Mouse (Mus musculus) gastrocnemius, postnatal 36 days (tissue): ENCODE data around the gene Colgalt2. TPM values are rescaled to one million over a fixed set of nuclear protein-coding genes. Genes with fewer than 3 reads are reported as not detected.
"Not testable (repeated sequence)": the region's sequence is repeated elsewhere in the genome, so short reads cannot be mapped to it uniquely, and the experiment has no call there.

Source experiments
- DNase-seq, 2 experiments: peaks; one replicate each; pipeline ENCODE4 v3.0.0; 2022
- intact Hi-C: fragments of 180-260 bp; cut with DNase I; formaldehyde crosslinking; loops from one replicate; pipeline ENCODE4 v1.15.1; 2025
- total RNA-seq, 2 experiments: library from RNA; stranded (reverse); gene quantifications; 2 replicates each; pipeline ENCODE4 v1.2.3; 2021

The Colgalt2 gene
- total RNA-seq, 2 experiments from 2014 or later, result 2.0 to 2.2 TPM

DNA sequence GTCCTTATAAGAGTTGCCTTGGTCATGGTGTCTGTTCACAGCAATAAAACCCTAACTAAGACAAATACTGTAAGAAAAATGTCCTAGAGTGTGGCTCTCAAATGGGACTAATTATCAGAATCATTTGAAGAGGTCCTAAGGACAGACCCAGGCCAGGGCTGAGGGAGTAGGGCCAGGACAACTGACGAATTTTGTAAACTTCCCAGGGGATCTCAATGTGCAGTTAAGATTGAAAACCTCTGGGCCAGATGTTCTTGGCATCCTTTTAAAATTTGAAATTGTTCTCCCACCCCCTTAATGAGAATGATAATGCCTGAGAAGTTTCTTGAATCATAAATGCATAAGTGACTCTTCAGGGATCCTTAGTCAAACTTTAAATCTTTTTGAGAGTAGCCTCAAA is 14.3 kb downstream of the Colgalt2 start:
- intact Hi-C loops, result no loop called here
- no peak for DNase-seq

DNA sequence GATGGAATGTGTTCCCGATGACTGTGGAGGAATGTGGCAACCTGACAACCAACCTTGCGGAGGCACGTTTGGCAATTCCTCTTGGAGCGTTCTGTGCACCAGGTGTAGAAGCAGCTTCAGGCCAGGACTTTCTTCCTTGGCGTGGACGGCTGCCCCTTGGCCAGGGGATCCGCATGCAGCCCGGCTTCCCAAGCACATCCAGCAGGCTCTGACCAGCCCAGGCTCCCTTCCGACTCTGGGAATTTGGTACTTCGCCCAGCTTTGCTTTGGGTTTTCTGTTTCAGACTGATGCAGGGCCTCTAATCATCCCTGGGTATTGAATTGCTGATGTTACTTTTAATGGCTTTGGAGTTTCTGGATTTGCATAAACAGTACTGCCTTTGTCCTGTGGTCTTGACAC is 14.8 kb downstream of the Colgalt2 start:
- intact Hi-C loops, result no loop called here
- peak; percentile 48 to 61 for DNase-seq

DNA sequence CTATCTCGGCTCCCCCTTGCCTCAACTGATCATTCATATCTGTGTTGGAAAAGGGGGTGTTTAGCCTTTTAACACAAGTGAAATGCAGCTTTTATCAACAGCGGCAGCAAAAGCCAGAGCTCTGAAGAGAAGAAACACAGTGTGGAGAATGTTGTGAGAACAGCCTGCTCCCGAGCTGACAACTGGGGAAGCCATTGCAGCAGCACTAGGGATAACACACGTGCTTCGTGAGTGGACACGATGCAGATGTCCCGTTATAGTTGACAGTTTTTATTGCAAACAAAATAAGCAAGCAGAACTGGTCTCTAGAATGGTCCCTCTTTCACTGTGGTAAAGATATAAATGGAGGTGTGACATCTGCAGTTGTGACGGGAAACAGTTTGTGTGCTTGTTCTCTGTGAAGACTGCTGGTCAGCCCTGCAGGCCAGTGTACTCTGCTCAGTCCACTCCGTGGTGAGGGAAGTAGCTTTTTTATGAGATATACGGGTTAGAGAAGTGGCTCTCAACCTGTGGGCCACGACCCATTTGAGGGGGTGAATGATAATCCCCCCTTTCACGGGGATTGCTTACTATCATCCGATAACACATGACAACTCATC is 16.8 kb downstream of the Colgalt2 start:
- intact Hi-C loops, result no loop called here
- no peak for DNase-seq

DNA sequence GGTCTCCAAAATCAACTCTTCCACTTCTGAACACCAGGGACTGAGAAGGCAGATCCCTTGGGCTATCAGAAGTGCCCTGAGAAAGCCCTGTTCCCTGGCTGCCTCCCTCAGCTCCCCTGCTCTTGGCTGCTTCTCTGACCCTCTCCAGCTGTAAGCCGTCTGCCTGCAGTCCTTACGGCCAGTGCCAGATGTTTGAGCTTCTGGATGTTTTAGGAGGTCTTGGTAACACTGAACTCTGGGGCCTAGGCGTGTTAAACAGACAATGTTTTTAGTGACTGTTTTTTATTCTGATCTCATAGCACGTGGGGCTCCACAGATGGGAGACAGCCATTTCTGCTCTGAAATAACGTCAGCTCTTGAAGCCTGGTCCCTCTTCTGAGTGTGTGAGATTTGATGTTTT is 18.0 kb downstream of the Colgalt2 start:
- DNase-seq, result no peak
- intact Hi-C loops, result no loop called here

DNA sequence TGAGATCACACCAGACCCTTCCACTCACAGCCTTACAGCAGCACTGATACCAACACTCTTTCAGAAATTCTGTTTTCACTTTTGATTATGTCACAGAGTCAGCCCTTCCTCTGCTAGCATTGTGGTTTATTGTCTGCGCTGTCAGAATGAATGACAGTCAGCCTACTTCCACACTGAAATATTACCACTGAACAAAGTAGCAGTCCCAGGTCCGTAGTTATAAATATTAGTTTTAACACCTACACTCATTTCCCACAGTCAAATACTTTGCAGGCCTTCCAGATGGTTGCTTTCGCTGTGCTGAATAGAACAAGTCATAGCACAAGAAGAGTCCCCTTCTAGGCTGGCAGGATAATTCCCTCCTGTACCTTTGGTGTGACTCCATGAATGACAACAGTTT is 22.7 kb downstream of the Colgalt2 start:
- intact Hi-C loops, result no loop called here
- no peak for DNase-seq

DNA sequence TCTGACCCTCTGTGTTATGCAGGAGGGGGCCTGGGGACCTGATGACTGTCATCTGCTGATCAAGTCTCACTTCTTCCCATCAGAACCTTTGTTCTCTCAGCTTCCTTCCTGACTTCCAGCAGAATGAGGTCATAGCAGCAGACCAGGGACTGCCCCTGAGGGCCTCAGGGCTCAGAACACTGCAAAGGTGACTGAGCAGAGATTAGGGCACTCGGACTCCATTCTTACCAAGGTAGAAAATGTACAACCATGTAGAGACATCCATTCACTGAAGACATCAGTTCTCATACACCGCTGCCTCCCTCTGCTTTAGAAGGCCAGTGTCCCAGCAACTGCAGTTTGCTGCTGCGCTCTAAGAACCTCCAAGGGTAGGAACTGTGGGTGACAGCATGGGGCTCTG is 23.4 kb downstream of the Colgalt2 start:
- DNase-seq, result no peak
- intact Hi-C loops, result no loop called here

DNA sequence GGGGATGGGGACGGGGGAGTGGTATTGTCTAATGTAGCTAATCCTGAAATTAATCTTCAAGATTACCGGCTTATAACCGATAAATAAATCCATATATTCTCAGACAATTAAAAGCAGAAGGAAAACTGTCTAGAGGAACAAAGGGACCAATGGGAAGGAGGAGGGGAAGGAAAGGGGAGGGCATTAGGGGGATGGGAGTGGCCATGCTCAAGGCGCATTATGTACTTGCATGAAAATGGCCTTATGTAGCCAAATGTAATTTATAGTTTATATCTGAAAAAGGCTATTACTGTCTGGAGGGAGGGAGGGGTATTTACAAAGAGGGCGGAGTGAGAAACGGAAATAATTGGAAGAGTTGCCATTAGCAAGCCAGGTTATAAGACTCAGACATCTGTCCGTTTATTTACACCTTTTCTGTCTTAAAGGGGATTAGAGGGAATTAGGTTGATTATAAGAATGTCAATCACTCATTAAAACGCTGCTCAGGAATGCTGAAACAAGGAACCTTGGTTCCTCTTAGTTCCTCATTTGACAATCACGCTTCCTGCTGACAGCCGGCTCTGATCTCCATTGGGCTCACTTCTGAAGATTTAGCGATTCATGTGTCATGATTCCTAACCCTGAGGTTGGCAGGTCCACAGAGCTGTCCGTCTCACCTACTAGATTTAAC is 28.4 kb downstream of the Colgalt2 start:
- intact Hi-C loops, result no loop called here
- no peak for DNase-seq

DNA sequence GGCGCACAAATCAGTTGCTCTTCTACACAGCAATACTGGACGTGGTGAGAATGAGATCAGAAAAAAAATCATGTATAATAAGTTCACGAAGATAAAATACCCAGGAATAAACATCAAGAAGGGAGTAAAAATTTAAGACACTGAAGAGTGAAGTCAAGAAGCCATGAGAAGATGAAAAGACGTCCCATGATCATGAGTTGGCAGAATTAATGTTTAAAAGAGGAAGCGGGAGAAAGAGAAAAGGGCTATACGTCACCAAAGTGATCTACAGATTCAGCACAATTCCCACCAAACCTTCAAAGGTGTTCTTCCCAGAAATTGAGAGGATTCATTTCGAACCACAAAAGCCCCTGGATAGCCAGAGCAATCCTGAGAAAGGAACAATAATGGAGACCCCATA is 30.2 kb downstream of the Colgalt2 start:
- intact Hi-C loops, result no loop called here

DNA sequence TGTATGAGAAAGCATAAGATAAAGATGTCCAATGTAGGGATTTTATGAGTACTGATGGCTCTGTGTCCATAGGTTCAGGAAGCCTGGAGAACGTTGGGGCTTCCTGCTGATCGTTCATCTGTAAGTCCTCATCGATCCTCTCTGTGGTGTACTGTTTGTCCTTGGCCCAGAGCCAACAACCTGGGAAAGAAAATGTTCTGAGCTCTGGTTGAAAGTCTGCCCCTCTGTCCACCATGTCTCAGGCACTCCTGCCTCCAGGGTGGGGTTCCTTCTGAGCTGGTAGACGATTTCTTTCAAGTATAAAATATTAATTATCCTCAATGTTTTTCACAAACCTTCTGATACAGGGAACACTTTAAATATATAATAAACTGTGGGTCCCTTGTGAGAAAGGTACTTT is 34.5 kb downstream of the Colgalt2 start:
- intact Hi-C loops, result no loop called here

More for the DNA sequence above, 30.2 kb downstream of the Colgalt2 start:
- no peak for DNase-seq

DNA sequence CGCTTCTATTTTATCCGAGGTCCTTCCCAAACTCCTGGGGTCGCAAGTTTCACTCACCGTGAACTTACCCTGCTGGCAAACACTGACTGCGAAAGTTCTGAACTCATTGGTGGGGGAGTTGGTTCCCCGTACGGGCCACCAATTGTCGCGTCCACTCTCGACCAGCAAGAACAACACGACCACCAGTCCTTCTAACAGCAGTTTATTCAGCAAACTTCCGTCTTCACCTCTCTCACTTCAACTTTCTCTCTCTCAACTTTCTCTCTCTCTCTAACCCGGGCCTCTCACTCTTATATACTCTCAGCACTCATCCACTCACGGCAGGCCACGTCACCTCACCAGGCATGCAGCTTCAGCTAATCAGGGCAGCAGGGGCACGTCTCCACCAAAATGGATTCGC is 37.9 kb downstream of the Colgalt2 start:
- intact Hi-C loops, DNase-seq: not testable (repeated sequence)

More for the DNA sequence above, 34.5 kb downstream of the Colgalt2 start:
- no peak for DNase-seq

DNA sequence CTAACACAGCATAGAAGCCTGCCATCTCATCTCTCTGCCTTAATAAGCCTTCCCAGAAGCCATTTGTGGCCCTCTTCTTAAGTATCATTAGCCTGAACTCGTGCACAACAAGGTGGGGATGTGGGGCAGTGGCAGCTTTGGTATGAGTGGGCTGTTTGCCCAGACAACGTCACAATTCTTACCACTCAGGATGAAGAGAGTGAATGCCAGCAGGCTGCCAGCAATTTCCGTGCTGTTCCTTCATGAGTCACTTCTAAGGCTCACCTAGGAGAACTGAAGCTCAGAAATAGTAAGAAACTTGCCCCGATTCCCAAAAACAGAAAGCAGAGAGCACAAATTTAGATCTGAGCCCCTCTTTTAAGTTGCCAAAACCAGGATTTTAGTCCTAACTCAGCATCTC is 39.8 kb downstream of the Colgalt2 start:
- DNase-seq, result no peak
- intact Hi-C loops, result no loop called here

DNA sequence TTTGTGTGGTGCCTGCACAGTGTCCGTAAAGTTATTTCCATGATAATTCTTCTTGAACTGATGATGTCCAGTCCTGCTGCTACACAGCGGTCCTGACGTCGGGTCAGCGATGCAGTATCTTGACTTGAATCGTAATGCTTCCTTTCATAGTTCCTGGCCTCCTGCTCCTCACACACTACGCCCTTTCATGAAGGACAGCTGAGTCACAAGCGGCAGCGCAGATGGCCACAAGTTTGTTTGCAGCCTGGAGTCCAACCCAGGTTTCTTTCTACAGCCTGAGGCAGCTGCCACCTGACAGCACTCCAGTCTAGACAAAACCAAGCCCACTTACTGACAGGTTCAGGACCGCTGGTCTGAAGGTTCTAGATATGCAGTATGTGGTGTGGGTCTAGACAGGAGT is 40.2 kb downstream of the Colgalt2 start:
- no peak for DNase-seq
- intact Hi-C loops, result no loop called here

DNA sequence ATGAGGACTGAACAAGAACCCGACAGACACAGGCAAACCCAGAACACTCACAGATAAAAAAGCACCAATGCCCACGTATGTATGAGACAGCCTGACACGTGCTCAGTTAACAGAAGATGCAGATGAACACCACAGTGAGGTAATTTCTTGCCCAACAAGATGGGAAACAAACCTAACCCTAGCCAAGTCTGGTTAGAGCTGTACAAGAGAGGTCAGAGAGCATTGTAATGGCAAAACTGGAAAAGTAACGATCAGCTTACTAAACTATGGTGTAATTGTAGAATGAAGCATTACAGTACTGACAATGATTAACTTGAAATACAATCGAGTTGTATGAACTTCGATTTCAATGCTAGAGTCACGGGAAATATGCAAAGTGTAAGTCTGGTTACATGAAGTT is 45.0 kb downstream of the Colgalt2 start:
- no peak for DNase-seq
- intact Hi-C loops, result no loop called here

DNA sequence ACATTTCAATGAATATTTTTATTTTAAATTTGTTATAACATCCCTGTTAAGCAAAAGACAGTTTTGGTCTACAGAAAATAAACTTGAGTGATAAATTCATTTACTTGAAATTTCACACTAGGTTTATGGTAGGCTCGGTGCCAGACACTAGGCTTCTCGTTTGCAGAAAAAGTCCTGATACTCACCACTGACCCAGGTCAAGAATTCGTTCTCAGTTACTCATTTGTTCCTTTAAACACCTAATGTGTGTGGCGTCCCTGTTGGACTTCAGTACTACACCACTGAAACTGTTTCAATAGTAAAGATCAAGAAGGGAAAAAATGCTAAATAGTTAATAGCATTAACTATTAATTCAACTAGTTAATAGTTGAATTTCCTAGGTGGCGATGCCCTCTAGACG is 46.3 kb downstream of the Colgalt2 start:
- no peak for DNase-seq
- intact Hi-C loops, result no loop called here

DNA sequence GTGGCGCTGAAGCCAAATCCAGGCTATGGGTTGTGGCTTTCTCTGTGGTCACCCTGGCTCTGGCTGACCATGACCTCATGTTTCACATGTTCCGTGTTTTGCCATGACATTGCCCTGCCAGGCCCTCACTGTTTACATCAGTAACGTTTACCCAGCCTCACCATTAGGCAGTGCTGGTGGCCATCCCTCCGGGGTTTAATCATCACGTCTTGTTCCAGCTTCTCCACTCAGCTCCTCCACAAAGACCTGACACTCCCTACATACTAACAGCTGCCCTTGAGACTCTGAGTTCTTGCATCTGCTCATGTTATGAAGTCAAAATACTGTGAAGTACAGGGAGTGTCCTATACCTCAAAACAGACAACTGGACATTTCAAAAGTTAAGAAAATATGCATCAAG is 54.9 kb downstream of the Colgalt2 start:
- intact Hi-C loops, result no loop called here
- DNase-seq, result no peak

DNA sequence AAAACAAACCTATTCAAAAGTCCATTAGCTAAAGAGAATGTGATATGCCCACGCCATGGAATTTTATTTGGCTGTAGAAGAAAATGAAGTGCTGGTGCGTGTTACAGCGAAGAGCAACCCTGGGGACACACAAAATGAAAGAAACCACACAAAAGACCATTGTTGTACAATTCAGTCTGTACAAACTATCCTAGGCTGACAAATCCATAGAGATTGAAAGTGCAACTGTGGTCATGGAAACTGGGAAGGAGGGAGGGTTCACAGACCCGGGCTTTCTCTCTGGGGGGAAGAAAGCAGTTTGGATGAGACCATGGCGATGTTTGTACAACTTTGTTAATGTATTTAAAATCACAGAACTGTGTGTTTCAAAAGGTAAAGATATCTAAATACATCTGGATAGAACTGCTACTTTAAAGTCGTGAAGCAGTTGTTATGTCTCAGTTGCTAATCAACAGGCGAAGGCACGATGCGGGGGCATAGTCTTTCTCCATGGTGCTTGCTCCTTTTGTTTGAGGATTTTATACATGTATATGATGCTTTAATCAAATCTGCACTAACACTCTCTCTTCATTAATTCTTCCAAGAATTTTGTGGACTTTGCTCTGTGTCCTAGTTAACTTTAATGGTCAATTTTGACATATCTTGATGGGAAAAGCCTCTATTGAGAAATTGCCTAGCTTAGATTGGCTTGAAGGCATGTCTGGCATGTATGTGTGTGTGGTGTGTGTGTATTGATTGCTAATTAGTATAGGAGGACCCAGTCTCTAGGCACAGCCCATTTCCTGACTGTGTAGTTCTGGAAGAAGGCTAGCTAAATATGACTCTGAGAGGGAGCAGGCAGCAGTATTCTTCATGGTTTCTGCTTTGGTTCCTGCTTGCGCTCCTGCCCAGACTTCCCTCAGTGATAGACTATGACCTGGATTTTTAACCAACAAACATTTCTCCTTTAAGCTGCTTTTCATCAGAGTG is 55.9 kb downstream of the Colgalt2 start:
- intact Hi-C loops, result no loop called here
- DNase-seq, result no peak

DNA sequence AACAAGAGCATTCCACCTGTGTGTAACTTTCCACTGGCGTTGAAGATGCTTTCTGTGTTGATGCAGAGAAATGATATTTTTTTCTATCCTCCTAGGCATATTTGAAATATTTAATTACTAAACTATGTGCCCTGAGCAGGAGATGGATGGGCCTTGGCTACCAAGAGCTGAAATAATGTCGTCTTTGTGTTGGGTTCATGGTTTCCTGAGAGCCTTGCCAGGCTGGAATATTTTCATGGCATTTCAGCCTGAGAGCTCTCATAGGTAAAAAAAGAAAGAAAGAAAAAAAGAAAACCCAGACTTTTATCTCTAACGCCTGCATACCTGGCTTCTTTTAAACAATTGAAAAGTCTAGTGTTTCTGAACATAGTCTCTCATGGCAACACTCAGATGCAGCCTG is 56.6 kb downstream of the Colgalt2 start:
- intact Hi-C loops, result no loop called here

DNA sequence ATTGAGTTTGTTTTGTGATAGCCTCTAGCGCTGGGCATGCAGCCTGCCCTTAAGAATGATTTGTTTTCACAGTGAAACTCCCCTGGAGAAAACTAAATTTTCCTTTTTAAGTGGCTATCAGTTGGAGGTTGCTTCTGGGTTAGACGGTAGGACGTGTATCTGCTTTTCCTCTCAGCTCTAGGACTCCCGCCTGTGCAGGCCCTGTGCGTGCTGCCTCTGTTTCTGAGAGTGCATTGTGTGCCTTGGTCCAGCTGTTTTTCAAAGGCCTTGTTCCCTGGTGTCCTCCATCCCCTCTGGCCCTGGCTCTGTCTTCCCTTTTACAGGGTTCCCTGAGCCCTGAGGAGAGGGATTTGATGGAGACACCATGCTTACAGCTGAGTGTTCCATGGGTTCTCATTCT is 58.0 kb downstream of the Colgalt2 start:
- DNase-seq, result no peak
- intact Hi-C loops, result no loop called here

More for the DNA sequence above, 56.6 kb downstream of the Colgalt2 start:
- no peak for DNase-seq

DNA sequence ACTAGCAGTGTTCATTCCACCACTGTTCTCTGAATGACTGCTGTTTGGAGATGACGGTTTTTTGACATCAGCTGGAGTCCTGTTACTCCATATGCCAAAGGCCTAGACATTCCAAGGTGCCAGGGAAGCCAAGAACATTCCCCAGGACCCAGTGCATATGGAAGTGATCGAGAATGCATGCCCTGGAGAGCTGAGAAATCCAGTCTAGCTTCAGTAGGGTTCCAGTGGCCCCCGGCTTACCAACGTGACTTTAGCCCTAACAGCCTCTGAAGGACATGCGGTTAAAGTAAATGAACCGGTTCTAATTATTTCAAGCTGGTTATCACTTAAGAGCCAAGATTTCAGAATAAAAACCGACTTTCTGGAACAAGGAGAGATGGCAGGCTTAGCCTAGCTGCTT is 59.4 kb downstream of the Colgalt2 start:
- intact Hi-C loops, result no loop called here
- DNase-seq, result no peak

DNA sequence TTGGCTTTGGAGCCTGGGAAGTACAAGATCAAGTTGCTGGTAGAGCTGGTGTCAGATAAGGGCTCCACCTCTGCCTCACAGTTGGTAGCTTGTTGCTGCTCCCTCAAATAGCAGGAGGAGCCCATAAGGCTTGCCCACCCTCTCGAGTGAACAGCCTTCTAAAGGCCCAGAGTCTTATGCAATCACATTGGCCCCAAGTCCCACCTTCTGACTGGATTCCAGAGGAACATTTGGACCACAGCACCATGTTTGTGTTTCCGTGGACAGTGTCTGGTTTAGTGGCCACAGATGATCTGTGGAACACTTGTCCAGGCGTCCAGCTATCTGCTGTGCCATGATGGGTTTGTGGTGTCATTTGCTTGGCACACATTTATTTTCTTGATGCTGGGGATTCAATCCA is 61.3 kb downstream of the Colgalt2 start:
- intact Hi-C loops, result no loop called here

DNA sequence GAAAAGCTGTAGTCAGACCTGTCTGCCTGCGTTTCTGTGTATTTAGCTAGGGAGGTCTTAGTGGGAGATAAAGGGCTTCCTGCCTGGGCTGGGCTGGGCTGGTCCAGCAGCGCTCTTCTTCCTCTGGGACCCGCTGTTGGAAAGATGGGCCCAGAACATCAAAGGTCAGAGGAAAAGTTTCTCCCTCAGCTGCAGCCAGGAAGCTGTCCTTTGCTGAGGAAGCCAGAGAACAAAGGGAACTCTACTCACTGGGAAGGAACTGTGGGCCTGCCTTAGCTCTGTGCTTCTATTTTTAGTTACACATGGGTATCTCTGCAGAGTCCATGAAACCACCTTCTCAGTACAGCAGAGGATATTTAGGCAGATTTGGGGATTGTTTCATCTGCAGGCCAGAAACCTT is 62.2 kb downstream of the Colgalt2 start:
- intact Hi-C loops, result no loop called here
- no peak for DNase-seq

More for the DNA sequence above, 61.3 kb downstream of the Colgalt2 start:
- DNase-seq, result no peak
